Comparison of ENCODE assay signal across 23 mouse cellular contexts in genomic region chr12:7906831-7907230, GRCm38 (mm10).
"Had no signal": no experiment of that assay in that cellular context is flagged by ENCODE, and none has a peak within 500 bp of the region (broad histone marks: within the 10 kb centered on the region; RNA-seq: fewer than 3 reads in every experiment).

No protein-coding gene starts in this region.

- ATAC-seq: hindbrain, embryonic 16.5 days; inflammation-experienced regulatory T-cells, adult 6 months; intestine, embryonic 15.5 days; intestine, postnatal 0 days had no signal

- H3K4me1 ChIP-seq: heart, embryonic 10.5 days; heart, embryonic 12.5 days; hindbrain, embryonic 10.5 days; hindbrain, embryonic 12.5 days; intestine, embryonic 15.5 days; limb, embryonic 10.5 days; limb, embryonic 12.5 days had no signal

- H3K36me3 ChIP-seq: heart, embryonic 10.5 days; heart, embryonic 12.5 days; hindbrain, embryonic 10.5 days; hindbrain, embryonic 12.5 days; intestine, embryonic 15.5 days; limb, embryonic 10.5 days; limb, embryonic 12.5 days had no signal

- H3K9me3 ChIP-seq: heart, embryonic 10.5 days; heart, embryonic 12.5 days; hindbrain, embryonic 10.5 days; hindbrain, embryonic 12.5 days; intestine, embryonic 15.5 days; limb, embryonic 10.5 days; limb, embryonic 12.5 days had no signal

- H3K27ac ChIP-seq: gastrocnemius, adult 2 months; heart, embryonic 10.5 days; hindbrain, embryonic 10.5 days; hindbrain, embryonic 12.5 days; hindbrain, embryonic 14.5 days; intestine, embryonic 15.5 days; layer of hippocampus, adult 2 months; left cerebral cortex, adult 2 months; limb, embryonic 10.5 days; limb, embryonic 12.5 days had no signal

- H3K9ac ChIP-seq: heart, embryonic 12.5 days; hindbrain, embryonic 12.5 days; hindbrain, embryonic 14.5 days; intestine, embryonic 15.5 days; limb, embryonic 12.5 days had no signal

- H3K27me3 ChIP-seq: heart, embryonic 12.5 days; hindbrain, embryonic 12.5 days; intestine, embryonic 15.5 days; limb, embryonic 12.5 days had no signal

- DNase-seq: gastrocnemius, adult 2 months; gastrocnemius, postnatal 10 days; gastrocnemius, postnatal 25 days; heart, adult 18-20 months; heart, postnatal 10 days; heart, postnatal 4 days; kidney, adult 18-20 months; kidney, adult 8-10 months; kidney, postnatal 4 days; liver had no signal

- H3K4me2 ChIP-seq: heart, embryonic 12.5 days; hindbrain, embryonic 12.5 days; hindbrain, embryonic 14.5 days; intestine, embryonic 15.5 days; limb, embryonic 12.5 days had no signal

- H3K4me3 ChIP-seq: gastrocnemius, adult 2 months; heart, embryonic 10.5 days; heart, embryonic 12.5 days; hindbrain, embryonic 10.5 days; hindbrain, embryonic 12.5 days; intestine, embryonic 15.5 days; layer of hippocampus, adult 2 months; left cerebral cortex, adult 2 months; limb, embryonic 10.5 days; limb, embryonic 12.5 days had no signal
